Mouse (Mus musculus) small intestine, adult 2 months (tissue): ENCODE measurements around the gene Gm17455.

ENCODE experiments used
- CTCF ChIP-seq: fragments of 200-500 bp; IDR thresholded peaks from 2 replicates; pipeline ENCODE4 v1.5.1; 2012; ENCODE audit warnings: low read depth, mild to moderate bottlenecking, control low read depth, inconsistent platforms, low read length, moderate library complexity, mixed read lengths; ENCODE audit not compliant: insufficient replicate concordance, insufficient read length; ENCODE audit errors: extremely low read depth
- POLR2A ChIP-seq: fragments of 200-500 bp; IDR thresholded peaks from 2 replicates; pipeline ENCODE4 v1.6.1; 2012; ENCODE audit warnings: low read depth, mild to moderate bottlenecking, control low read depth, inconsistent platforms, low read length, moderate library complexity

- TF ChIP-seq CTCF (no peak), POLR2A (no peak)
Observed at GRCm38 (mm10) chr10:60351248-60351647, 48.3 kb upstream of the Gm17455 start.
